Mouse (Mus musculus) hindbrain, embryonic 14.5 days (tissue): Measurements from ENCODE around the gene Rhcg. TPM values are rescaled to one million over a fixed set of nuclear protein-coding genes. Genes with fewer than 3 reads are reported as not detected.

Experiments
- ATAC-seq: fragments of 200-750 bp; cut with Nextera tagmentation; 2 replicates; pipeline ENCODE4 v1.8.0; 2017; ENCODE audit warnings: moderate number of reproducible peaks, mild to moderate bottlenecking, moderate TSS enrichment, moderate library complexity; ENCODE audit not compliant: low FRiP score
- DNase-seq: peaks from one replicate; pipeline ENCODE4 v3.0.0-alpha.2; 2015; ENCODE audit warnings: low spot score
- H3K27ac ChIP-seq: fragments of 300-500 bp; sonication (generic); 2 replicates; pipeline ENCODE4 v1.5.1; 2014; ENCODE audit warnings: mild to moderate bottlenecking, moderate library complexity
- H3K27me3 ChIP-seq: fragments of 300-500 bp; sonication (generic); 2 replicates; pipeline ENCODE4 v1.6.1; 2014; ENCODE audit warnings: mild to moderate bottlenecking, low read length, mixed read lengths; ENCODE audit not compliant: control insufficient read depth, insufficient read depth
- H3K36me3 ChIP-seq: fragments of 300-500 bp; sonication (generic); replicated peaks from 2 replicates; pipeline ENCODE4 v1.6.1; 2014; ENCODE audit not compliant: control insufficient read depth, insufficient read depth
- H3K4me1 ChIP-seq: fragments of 300-500 bp; sonication (generic); replicated peaks from 2 replicates; pipeline ENCODE4 v1.6.1; 2014; ENCODE audit warnings: antibody characterized with exemption, low read length, mixed read lengths; ENCODE audit not compliant: control insufficient read depth, insufficient read depth
- H3K4me2 ChIP-seq: fragments of 300-500 bp; sonication (generic); replicated peaks from 2 replicates; pipeline ENCODE4 v1.6.1; 2014; ENCODE audit warnings: mild to moderate bottlenecking, moderate library complexity
- H3K4me3 ChIP-seq: fragments of 300-500 bp; sonication (generic); replicated peaks from 2 replicates; pipeline ENCODE4 v1.5.1; 2014; ENCODE audit warnings: mild to moderate bottlenecking, low read length
- H3K9ac ChIP-seq: fragments of 300-500 bp; sonication (generic); 2 replicates; pipeline ENCODE4 v1.6.1; 2014
- H3K9me3 ChIP-seq: fragments of 300-500 bp; sonication (generic); 2 replicates; pipeline ENCODE4 v1.6.1; 2016; ENCODE audit warnings: low read length; ENCODE audit not compliant: control insufficient read depth
- WGBS: fragments of 180-500 bp; shearing (Covaris S2); extraction: QIAGEN DNeasy Blood & Tissue Kit; methylation state at CpG from one replicate; pipeline ENCODE4 v1.1.7; 2014; 5-methylcytosine and 5-hydroxymethylcytosine counted together
- polyA plus RNA-seq: library from polyadenylated mRNA; unstranded; fragments of >200 nt; fragmentation: Nextera tagmentation; extraction: Ambion mirVana; gene quantifications from 2 replicates; pipeline ENCODE4 v1.2.1, GENCODE M21; 2014

Rhcg gene
- polyA plus RNA-seq, 1 experiment from 2014 or later: 5.0 TPM

DNA sequence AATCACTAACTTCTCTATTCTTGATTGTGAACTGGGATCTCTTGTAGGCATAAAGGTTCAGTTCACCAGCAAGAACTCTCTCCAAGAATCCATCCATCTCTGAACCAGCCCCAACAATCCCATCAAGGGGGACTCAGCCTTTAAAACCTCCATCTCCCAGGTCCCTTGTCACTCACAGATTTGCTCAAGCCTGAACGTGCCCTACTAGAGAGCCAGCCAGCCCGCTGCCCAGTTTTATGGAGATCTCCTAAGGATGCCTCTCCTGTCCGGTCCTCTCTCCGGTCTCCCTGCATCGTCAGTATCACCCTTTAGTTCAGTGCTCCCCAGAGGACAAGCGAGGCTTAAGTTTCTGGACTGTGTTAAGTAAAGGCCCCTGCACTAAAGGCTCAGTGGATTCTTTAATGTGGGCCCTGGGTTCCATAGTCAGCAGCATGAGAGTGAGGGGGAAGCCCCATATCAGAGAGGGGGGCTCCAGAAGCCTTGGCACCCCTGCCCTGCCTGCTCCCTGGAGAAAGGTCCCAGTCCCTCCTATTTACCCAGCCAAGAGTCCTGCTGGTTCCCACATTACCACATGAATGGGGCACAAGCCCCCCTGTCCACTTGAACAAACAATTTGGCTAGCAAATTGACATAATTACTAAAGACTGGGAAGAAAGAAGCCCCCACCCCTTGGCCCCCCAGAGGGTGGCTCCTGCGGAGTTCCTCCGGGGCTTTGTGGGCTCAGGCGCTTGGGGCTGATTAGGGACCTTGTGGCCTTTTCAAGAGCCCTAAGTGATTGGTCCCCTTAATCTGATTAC lies 27.5 kb downstream of the Rhcg start:
- ATAC-seq: peak; percentile 8; the same call in 1 of the 2 replicates
- Histone ChIP-seq H3K4me1 (peaks cover 28% of the 10 kb centered on the region), H3K9ac (no peak overlapping the region), H3K27ac (no peak overlapping the region), H3K4me2 (no peak overlapping the region), H3K9me3 (0 out of 2 replicates have a peak, but pooled peaks cover 4% of the 10 kb centered on the region), H3K36me3 (no peaks in the 10 kb centered on the region), H3K4me3 (no peak overlapping the region), H3K27me3 (peaks cover 20% of the 10 kb centered on the region; the same call in 1 of the 2 replicates)
- no peak for DNase-seq
- WGBS: 8% methylated on average over 9 of the region's 9 CpGs

DNA sequence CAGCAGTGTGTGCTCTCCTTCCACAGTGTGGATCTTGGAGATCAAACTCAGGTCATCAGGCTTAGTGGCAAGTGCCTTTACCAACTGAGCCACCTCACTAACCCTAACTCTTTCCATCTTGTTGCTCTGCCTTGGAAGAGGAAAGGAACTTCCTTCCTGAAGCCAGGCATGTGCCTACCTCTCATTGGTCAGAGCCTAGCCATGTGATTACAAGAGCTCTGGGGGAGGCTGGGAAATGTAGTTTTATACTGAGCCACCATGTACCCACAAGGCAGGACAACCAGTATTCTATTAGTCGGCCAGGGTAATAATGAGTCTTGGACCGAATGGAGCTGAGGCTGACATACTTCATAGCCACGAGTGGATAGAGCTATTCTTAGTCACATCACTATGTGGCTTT lies 29.2 kb downstream of the Rhcg start:
- Histone ChIP-seq H3K27ac (no peak overlapping the region), H3K9me3 (0 out of 2 replicates have a peak, but pooled peaks cover 4% of the 10 kb centered on the region), H3K36me3 (no peaks in the 10 kb centered on the region), H3K4me2 (no peak overlapping the region), H3K9ac (no peak overlapping the region), H3K27me3 (peaks cover 18% of the 10 kb centered on the region; the same call in 1 of the 2 replicates), H3K4me1 (peaks cover 28% of the 10 kb centered on the region), H3K4me3 (no peak overlapping the region)
- 84% methylated on average over 3 of the region's 3 CpGs for WGBS
- ATAC-seq (no peak), DNase-seq (no peak)

DNA sequence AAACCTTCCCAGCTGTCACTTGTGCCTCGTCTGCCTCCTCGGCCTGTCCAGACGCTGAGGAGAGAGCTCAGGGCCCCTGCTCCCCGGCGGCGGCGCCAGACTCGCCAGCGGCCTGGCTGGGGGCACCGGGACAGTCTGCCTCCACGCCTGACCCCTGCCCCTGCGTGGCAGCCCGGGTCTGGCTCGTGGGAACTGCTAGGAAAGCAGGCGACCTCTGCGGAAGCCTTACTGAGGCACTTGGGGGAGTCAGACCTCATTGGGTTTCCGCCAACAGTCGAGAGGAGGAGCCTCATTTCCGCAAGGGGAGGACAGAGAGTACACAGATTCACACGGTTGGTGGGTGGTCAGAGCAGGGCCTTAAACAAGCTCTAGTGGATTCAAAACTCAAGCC lies 38.6 kb downstream of the Rhcg start:
- Histone ChIP-seq H3K4me1 (peaks cover 25% of the 10 kb centered on the region), H3K27me3 (peaks cover 7% of the 10 kb centered on the region; the same call in 1 of the 2 replicates), H3K4me2 (peak overlapping the region; percentile 50), H3K9me3 (no peaks in the 10 kb centered on the region), H3K4me3 (peak overlapping the region; percentile 15; the same call in 1 of the 2 replicates), H3K9ac (peak overlapping the region; percentile 44), H3K27ac (peak overlapping the region; percentile 81), H3K36me3 (no peaks in the 10 kb centered on the region)
- under 1% methylated on average over 20 of the region's 20 CpGs for WGBS
- peak; percentile 53; the same call in 1 of the 2 replicates for ATAC-seq
- peak; percentile 52 for DNase-seq

DNA sequence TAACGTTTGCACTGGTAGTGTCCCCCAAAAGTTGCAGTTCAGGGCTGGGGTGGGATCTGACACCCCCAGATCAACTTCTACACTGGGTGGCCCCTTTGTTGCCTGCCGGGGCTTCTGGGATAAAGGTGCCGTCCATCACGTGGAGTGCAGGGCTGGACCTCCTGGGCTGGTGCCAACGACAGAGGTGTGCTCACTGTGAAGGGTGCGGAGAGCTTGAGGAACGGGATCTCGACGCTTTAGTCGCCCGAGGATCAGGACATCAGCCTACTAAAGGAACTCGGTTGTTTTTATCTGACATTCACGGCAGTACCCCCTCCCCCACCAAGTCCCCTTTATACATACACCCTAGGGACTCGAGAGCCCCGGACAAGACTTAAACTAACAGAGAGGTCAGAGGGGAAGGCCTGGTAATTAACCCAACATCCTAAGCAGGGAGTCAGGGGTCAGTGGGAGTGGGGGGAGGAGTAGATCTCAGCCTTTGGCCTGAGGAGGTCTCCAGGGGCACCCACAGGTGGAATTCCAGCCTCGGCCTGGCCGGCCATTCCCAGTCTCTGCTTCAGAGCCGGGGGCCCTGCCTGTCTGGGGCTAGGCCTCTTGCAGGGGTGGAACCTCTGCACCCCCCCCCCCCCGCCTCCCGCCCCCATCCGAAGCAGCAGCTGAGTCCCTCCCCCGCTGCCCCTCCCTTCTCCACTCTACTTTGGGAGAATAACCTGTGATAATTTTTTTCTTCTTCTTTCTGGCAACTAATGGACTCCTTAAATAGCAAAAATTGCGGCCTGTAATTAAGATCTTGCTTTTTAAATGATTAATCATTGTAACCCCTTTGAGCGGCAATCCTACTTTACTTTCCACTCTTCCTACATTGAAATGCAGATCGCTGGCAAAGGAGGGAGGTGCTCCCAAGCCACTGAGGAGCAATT lies 39.3 kb downstream of the Rhcg start:
- H3K27me3 ChIP-seq: peaks cover 7% of the 10 kb centered on the region; the same call in 1 of the 2 replicates

DNA sequence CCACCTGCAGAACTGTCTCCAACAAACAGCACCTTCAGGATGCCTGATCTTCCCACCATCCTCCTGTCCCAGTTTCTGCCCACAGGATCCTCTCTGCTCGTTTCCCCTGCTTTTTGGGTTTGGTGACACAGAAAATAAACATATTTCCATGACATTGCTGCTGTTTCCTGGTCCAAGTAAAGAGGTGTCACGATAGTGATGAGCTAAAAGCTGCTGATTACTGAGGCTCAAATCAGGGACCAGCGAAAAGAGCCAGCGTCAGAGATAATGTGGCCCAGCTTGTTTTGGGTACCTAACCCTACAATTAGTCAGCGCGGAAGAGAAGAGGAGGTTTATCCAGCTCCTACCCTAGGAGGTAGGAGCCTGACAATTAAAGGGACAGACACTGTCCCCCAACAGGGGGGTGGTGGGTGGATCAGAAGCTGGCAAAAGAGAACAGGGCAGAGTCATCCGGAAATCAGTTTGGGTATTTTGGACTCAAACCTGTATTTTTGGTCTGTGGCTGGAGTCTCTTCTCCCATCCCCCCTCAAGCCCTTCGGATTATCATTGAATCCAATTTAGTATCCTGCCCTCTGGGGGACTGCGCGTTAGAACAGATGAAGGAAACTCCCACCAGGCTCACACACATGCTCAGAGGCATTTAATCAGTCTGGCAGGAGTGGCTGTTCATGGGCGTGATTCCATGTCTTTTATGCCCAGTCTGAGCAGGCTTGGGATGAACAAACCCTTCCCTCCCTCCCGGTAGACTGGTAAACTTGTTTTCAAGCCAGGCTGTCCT lies 40.2 kb downstream of the Rhcg start:
- Histone ChIP-seq H3K27me3 (peaks cover 7% of the 10 kb centered on the region; the same call in 1 of the 2 replicates), H3K4me2 (peak overlapping the region; percentile 50), H3K36me3 (no peaks in the 10 kb centered on the region), H3K27ac (peak overlapping the region; percentile 81), H3K9me3 (no peaks in the 10 kb centered on the region), H3K9ac (peak overlapping the region; percentile 20), H3K4me3 (no peak overlapping the region), H3K4me1 (peaks cover 25% of the 10 kb centered on the region)
- WGBS: 5% methylated on average over 12 of the region's 12 CpGs
- peak; percentile 66 for ATAC-seq
- DNase-seq: peak; percentile 70

More for the DNA sequence above, 39.3 kb downstream of the Rhcg start:
- Histone ChIP-seq H3K4me3 (0 out of 2 replicates have a peak overlapping the region, but pooled peaks have one; percentile 15), H3K4me2 (peak overlapping the region; percentile 50), H3K36me3 (no peaks in the 10 kb centered on the region), H3K4me1 (peaks cover 25% of the 10 kb centered on the region), H3K9me3 (no peaks in the 10 kb centered on the region), H3K9ac (peak overlapping the region; percentile 44), H3K27ac (peak overlapping the region; percentile 81)
- ATAC-seq (peak; percentile 32), DNase-seq (peak; percentile 34)
- WGBS: 2% methylated on average over 22 of the region's 25 CpGs

DNA sequence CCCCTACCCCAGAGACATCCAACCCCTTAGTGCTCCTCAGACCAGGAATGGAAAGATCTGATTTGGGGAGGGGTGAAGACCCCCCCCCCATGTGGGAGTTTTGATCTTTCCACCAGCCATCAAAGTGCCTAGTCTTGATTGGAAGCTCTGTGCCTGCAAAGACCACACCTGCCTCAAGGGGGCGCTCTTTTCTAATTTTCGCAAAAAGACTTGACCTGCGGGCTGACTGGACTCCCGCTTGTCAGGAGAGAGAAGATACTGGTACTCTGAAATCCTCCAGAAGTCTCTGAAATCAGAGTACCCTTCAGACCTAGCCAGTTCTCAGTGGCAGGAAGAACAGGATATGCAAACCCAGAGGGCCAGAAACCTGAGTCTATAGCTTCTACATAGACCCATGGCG lies 40.8 kb downstream of the Rhcg start:
- Histone ChIP-seq H3K4me1 (peaks cover 29% of the 10 kb centered on the region), H3K36me3 (no peaks in the 10 kb centered on the region)
- no peak for ATAC-seq

DNA sequence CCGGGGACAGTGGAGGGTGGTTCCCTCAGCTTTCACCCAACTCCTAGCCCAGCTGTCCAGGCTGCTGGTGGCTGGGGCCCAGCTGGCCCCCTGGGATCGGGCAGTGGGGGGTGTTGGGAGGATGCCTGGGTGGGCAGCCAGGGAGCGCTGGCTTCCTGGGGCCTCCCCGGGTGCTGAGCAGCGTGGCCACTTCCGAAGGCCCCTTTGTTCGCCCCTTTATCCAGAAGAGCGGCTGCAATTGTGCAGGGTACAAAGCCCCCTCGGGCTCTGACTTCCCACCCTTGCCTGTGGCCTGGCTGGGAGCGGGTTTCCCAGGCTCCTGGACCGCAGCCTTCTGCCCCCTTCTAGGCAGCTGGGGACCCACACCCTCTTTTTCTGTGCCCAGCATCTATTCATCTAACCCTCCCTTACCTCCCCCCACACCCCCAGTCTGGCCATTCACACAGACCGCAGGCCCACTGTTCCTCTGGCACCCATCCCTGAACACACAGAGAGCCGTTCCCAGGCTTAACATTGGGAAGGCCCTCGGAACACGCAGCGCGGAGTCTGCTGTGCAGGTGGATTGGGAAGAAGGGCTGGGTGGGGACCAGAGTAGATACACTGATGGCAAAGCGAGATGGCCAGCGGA lies 45.2 kb downstream of the Rhcg start:
- 34% methylated on average over 19 of the region's 19 CpGs for WGBS
- peak; percentile 83 for ATAC-seq
- Histone ChIP-seq H3K9ac (no peak overlapping the region), H3K36me3 (no peaks in the 10 kb centered on the region), H3K4me3 (no peak overlapping the region), H3K27ac (peak overlapping the region; percentile 77), H3K27me3 (peaks cover 7% of the 10 kb centered on the region; the same call in 1 of the 2 replicates), H3K9me3 (no peaks in the 10 kb centered on the region), H3K4me1 (peaks cover 9% of the 10 kb centered on the region; the same call in 1 of the 2 replicates), H3K4me2 (no peak overlapping the region)
- DNase-seq: no peak

More for the DNA sequence above, 40.8 kb downstream of the Rhcg start:
- no peak overlapping the region for H3K4me2 ChIP-seq
- no peaks in the 10 kb centered on the region for H3K9me3 ChIP-seq
- H3K27ac ChIP-seq: peak overlapping the region; percentile 81
- WGBS: 7% methylated on average over 5 of the region's 5 CpGs
- peak overlapping the region; percentile 20; the same call in 1 of the 2 replicates for H3K9ac ChIP-seq
- H3K4me3 ChIP-seq: no peak overlapping the region
- DNase-seq: peak; percentile 51
- peaks cover 7% of the 10 kb centered on the region; the same call in 1 of the 2 replicates for H3K27me3 ChIP-seq

DNA sequence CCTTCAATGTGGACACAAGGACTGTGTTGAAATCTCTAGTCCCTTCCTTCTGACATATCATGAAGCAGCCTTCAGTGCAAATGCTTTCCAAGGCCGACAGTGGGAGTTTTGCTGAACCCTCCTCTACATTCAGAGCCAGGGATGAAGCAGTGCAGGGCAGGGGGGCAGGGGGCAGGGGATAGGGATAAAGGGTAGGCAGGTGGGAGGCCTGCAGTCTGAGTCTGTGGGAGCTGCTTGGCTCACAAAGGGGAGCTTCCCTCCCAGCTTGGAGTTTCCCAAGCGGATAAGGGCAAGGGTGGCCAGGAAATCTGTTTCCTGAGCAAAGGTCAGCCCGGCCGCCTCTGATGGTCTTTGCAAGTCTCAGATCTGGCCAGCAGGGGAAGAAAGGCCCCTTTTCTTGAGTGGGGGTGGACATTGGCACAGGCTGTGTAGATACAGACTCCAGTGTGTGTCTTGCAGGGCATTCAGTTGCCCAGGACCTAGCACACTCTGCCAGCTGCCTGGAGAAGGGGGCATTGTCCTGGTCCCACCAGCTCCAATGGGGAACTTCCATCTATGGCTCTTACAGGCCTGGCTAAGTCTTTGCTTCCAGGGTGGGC lies 48.4 kb downstream of the Rhcg start:
- peak overlapping the region; percentile 63; the same call in 1 of the 2 replicates for H3K27ac ChIP-seq
- H3K4me3 ChIP-seq: no peak overlapping the region
- H3K4me2 ChIP-seq: no peak overlapping the region
- 44% methylated on average over 4 of the region's 4 CpGs for WGBS
- ATAC-seq (peak; percentile 63; the same call in 1 of the 2 replicates), DNase-seq (no peak)
- H3K9ac ChIP-seq: no peak overlapping the region
- no peaks in the 10 kb centered on the region for H3K27me3 ChIP-seq
- 0 out of 2 replicates have a peak, but pooled peaks cover 4% of the 10 kb centered on the region for H3K4me1 ChIP-seq
- H3K9me3 ChIP-seq: no peaks in the 10 kb centered on the region
- no peaks in the 10 kb centered on the region for H3K36me3 ChIP-seq
